Mouse (Mus musculus) limb, embryonic 14.5 days (tissue): ENCODE data around the gene Snorc. TPM values are rescaled to one million over a fixed set of nuclear protein-coding genes. Genes with fewer than 3 reads are reported as not detected.

Experiments used
- ATAC-seq: fragments of 200-750 bp; cut with Nextera tagmentation; 2 replicates; pipeline ENCODE4 v1.8.0; 2017; ENCODE audit warnings: low read depth, moderate number of reproducible peaks, moderate TSS enrichment; ENCODE audit not compliant: low FRiP score
- DNase-seq: peaks from one replicate; pipeline ENCODE4 v3.0.0-alpha.2; 2015; ENCODE audit warnings: low spot score
- H3K27ac ChIP-seq: fragments of 300-500 bp; sonication (generic); replicated peaks from 2 replicates; pipeline ENCODE4 v1.5.1; 2014; ENCODE audit warnings: low read depth, mild to moderate bottlenecking, low read length, moderate library complexity, mixed read lengths
- H3K27me3 ChIP-seq: fragments of 300-500 bp; sonication (generic); 2 replicates; pipeline ENCODE4 v1.6.1; 2014; ENCODE audit warnings: low read length, mixed read lengths; ENCODE audit not compliant: control insufficient read depth, insufficient read depth
- H3K36me3 ChIP-seq: fragments of 300-500 bp; sonication (generic); 2 replicates; pipeline ENCODE4 v1.6.1; 2014; ENCODE audit warnings: mild to moderate bottlenecking, low read length, moderate library complexity, mixed read lengths; ENCODE audit not compliant: control insufficient read depth, insufficient read depth
- H3K4me1 ChIP-seq: fragments of 300-500 bp; sonication (generic); 2 replicates; pipeline ENCODE4 v1.6.1; 2014; ENCODE audit warnings: antibody characterized with exemption, low read length, mixed read lengths; ENCODE audit not compliant: control insufficient read depth, insufficient read depth
- H3K4me2 ChIP-seq: fragments of 300-500 bp; sonication (generic); replicated peaks from 2 replicates; pipeline ENCODE4 v1.6.1; 2014; ENCODE audit warnings: low read depth, mild to moderate bottlenecking, low read length, moderate library complexity; ENCODE audit not compliant: severe bottlenecking
- H3K4me3 ChIP-seq: fragments of 300-500 bp; sonication (generic); replicated peaks from 2 replicates; pipeline ENCODE4 v1.5.1; 2014; ENCODE audit warnings: low read length
- H3K9ac ChIP-seq: fragments of 300-500 bp; sonication (generic); 2 replicates; pipeline ENCODE4 v1.6.1; 2014; ENCODE audit warnings: mild to moderate bottlenecking, low read depth, low read length, moderate library complexity; ENCODE audit not compliant: severe bottlenecking
- H3K9me3 ChIP-seq: fragments of 300-500 bp; sonication (generic); 2 replicates; pipeline ENCODE4 v1.6.1; 2016; ENCODE audit warnings: low read length; ENCODE audit not compliant: control insufficient read depth
- POLR2A ChIP-seq: fragments of 200-500 bp; IDR thresholded peaks from 2 replicates; pipeline ENCODE4 v1.8.0; 2012; ENCODE audit warnings: inconsistent platforms, mild to moderate bottlenecking, moderate library complexity, borderline replicate concordance; ENCODE audit not compliant: insufficient read depth, insufficient read length; ENCODE audit errors: extremely low read depth
- WGBS: fragments of 180-500 bp; shearing (Covaris S2); extraction: QIAGEN DNeasy Blood & Tissue Kit; methylation state at CpG from one replicate; pipeline ENCODE4 v1.1.7; 2014; 5-methylcytosine and 5-hydroxymethylcytosine counted together
- polyA plus RNA-seq, 2 experiments: library from polyadenylated mRNA; depleted of rRNA in 1 of 2; stranded (reverse) in 1 of 2; unstranded in 1 of 2; fragments of >200 nt; fragmentation: Nextera tagmentation in 1 of 2; extraction: Ambion mirVana in 1 of 2; gene quantifications; 2 replicates each; pipeline versions ENCODE4 v1.2.1 to v1.2.3; 2012 to 2014

Snorc gene
- polyA plus RNA-seq, 2 experiments = 69.9 to 204 TPM

- ATAC-seq (no peak), DNase-seq (no peak)
- no peak for TF ChIP-seq POLR2A
- H3K27ac ChIP-seq = no peak overlapping the region
- no peaks in the 10 kb centered on the region for H3K27me3 ChIP-seq
- no peak overlapping the region for H3K4me2 ChIP-seq
- H3K4me3 ChIP-seq = no peak overlapping the region
- no peak overlapping the region for H3K9ac ChIP-seq
- no peaks in the 10 kb centered on the region for H3K36me3 ChIP-seq
- H3K9me3 ChIP-seq = no peaks in the 10 kb centered on the region
- H3K4me1 ChIP-seq = no peaks in the 10 kb centered on the region
- WGBS = 75% methylated on average over 4 of the region's 4 CpGs
Measured at GRCm38 (mm10) chr1:87493542-87493941, 23.5 kb downstream of the Snorc start.

GRCm38 (mm10) chr1:87505524-87505923 lies 35.5 kb downstream of the Snorc start:
- Histone ChIP-seq H3K27ac (no peak overlapping the region), H3K4me3 (no peak overlapping the region), H3K9ac (no peak overlapping the region), H3K4me1 (peaks cover 4% of the 10 kb centered on the region), H3K36me3 (no peaks in the 10 kb centered on the region), H3K9me3 (no peaks in the 10 kb centered on the region), H3K27me3 (peaks cover 30% of the 10 kb centered on the region), H3K4me2 (no peak overlapping the region)
- TF ChIP-seq POLR2A = no peak
- 90% methylated on average over 4 of the region's 4 CpGs for WGBS
- DNase-seq (no peak), ATAC-seq (no peak)

- no peak overlapping the region for H3K9ac ChIP-seq
- H3K4me2 ChIP-seq = no peak overlapping the region
- no peak overlapping the region for H3K27ac ChIP-seq
- H3K36me3 ChIP-seq = no peaks in the 10 kb centered on the region
- no peak for ATAC-seq
- 60% methylated on average over 6 of the region's 6 CpGs for WGBS
- H3K4me3 ChIP-seq = no peak overlapping the region
- DNase-seq = no peak
- no peaks in the 10 kb centered on the region for H3K9me3 ChIP-seq
- H3K27me3 ChIP-seq = peaks cover 41% of the 10 kb centered on the region
- H3K4me1 ChIP-seq = peaks cover 4% of the 10 kb centered on the region
- TF ChIP-seq POLR2A = no peak
Measured at GRCm38 (mm10) chr1:87507857-87508256, 37.8 kb downstream of the Snorc start.

DNA sequence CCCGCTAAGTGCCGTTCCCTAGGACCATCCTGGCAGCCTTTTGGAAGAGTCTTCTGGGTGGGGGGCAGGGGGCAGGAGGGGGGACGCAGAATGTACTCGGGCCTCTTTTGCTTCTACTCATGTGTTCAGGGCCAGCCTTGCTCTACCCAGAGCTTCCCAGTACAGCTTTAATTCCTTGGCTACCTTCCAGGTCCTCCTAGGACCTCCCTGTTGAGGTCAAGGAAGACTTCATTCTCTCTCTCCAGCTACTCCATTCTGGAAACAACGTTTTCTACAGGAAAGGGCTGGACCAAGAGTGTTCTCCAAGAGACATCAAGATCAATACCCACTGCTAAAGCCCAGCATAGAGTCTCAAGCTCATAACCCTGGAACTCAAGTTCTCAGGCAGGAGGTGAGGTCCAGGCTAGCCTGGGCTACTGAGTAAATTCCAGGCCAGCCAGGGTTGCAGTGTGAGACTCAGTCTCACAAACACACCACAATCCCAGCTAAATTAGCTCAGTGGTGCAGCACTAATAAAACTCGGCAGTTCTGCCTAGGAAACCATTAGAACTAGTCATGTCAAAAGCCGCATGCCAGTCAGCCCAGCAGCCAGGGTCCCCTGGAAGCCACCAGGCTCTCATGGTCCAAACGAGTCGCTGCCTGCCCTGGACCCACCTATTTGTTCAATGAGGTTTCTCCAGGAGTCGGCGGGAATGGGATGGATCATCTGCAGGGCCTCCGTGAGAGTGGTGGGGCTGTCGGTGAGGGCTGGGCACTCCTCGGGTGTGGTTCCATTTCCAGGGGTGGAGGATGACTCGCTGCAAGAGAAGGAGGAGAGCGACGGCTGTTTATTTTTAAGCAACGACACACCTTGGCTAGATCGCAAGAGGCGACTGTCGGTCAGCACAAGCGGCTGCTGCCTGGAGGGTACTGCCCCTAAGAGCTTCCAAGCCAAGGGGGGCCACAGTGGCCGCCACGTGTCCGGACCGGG lies 38.8 kb downstream of the Snorc start:
- Histone ChIP-seq H3K9me3 (no peaks in the 10 kb centered on the region), H3K4me2 (peak overlapping the region; percentile 100), H3K4me3 (peak overlapping the region; percentile 65), H3K36me3 (no peaks in the 10 kb centered on the region), H3K9ac (peak overlapping the region; percentile 52), H3K4me1 (peaks cover 4% of the 10 kb centered on the region), H3K27me3 (peaks cover 41% of the 10 kb centered on the region), H3K27ac (no peak overlapping the region)
- no peak for TF ChIP-seq POLR2A
- ATAC-seq = no peak
- 19% methylated on average over 25 of the region's 26 CpGs for WGBS
- no peak for DNase-seq

- TF ChIP-seq POLR2A = no peak
- Histone ChIP-seq H3K27me3 (peaks cover 41% of the 10 kb centered on the region), H3K36me3 (no peaks in the 10 kb centered on the region), H3K4me3 (peak within 1 kb of the TSS; percentile 65), H3K9ac (peak within 1 kb of the TSS; percentile 52), H3K4me2 (peak within 1 kb of the TSS; percentile 100), H3K27ac (no peak within 1 kb of the TSS), H3K9me3 (no peaks in the 10 kb centered on the region), H3K4me1 (peaks cover 4% of the 10 kb centered on the region)
- ATAC-seq (peak; percentile 13; the same call in 1 of the 2 replicates), DNase-seq (no peak)
- WGBS = 2% methylated on average over 49 of the region's 56 CpGs
Measured at GRCm38 (mm10) chr1:87509561-87510165, 39.6 kb downstream of the Snorc start, which contains the start of gene Neu2. Neu2 (plus strand) TSS chr1:87509889.
